Mouse (Mus musculus) kidney, embryonic 14.5 days (tissue): ENCODE data around the gene Nono. TPM values are rescaled to one million over a fixed set of nuclear protein-coding genes. Genes with fewer than 3 reads are reported as not detected.

Experiments used
- ATAC-seq: fragments of 200-750 bp; cut with Nextera tagmentation; 2 replicates; pipeline ENCODE4 v1.8.0; 2017; ENCODE audit warnings: moderate number of reproducible peaks, mild to moderate bottlenecking, moderate TSS enrichment, moderate library complexity; ENCODE audit not compliant: low FRiP score, low TSS enrichment
- H3K27ac ChIP-seq: fragments of 300-500 bp; sonication (generic); 2 replicates; pipeline ENCODE4 v1.5.1; 2014; ENCODE audit warnings: low read depth, mild to moderate bottlenecking, low read length, moderate library complexity, mixed read lengths
- H3K27me3 ChIP-seq: fragments of 300-500 bp; sonication (generic); 2 replicates; pipeline ENCODE4 v1.6.1; 2014; ENCODE audit warnings: mild to moderate bottlenecking, low read length; ENCODE audit not compliant: control insufficient read depth, insufficient read depth
- H3K36me3 ChIP-seq: fragments of 300-500 bp; sonication (generic); 2 replicates; pipeline ENCODE4 v1.6.1; 2014; ENCODE audit warnings: low read length, mixed read lengths; ENCODE audit not compliant: control insufficient read depth, insufficient read depth
- H3K4me1 ChIP-seq: fragments of 300-500 bp; sonication (generic); 2 replicates; pipeline ENCODE4 v1.6.1; 2014; ENCODE audit warnings: low read length, mixed read lengths; ENCODE audit not compliant: control insufficient read depth, insufficient read depth
- H3K4me2 ChIP-seq: fragments of 300-500 bp; sonication (generic); replicated peaks from 2 replicates; pipeline ENCODE4 v1.6.1; 2014; ENCODE audit warnings: low read depth, mild to moderate bottlenecking, low read length
- H3K4me3 ChIP-seq: fragments of 300-500 bp; sonication (generic); 2 replicates; pipeline ENCODE4 v1.5.1; 2014; ENCODE audit warnings: mild to moderate bottlenecking, low read length
- H3K9ac ChIP-seq: fragments of 300-500 bp; sonication (generic); 2 replicates; pipeline ENCODE4 v1.6.1; 2014; ENCODE audit warnings: low read depth, mild to moderate bottlenecking, low read length, moderate library complexity
- H3K9me3 ChIP-seq: fragments of 300-500 bp; sonication (generic); 2 replicates; pipeline ENCODE4 v1.6.1; 2016; ENCODE audit warnings: low read length; ENCODE audit not compliant: control insufficient read depth
- WGBS: fragments of 180-500 bp; shearing (Covaris S2); extraction: QIAGEN DNeasy Blood & Tissue Kit; methylation state at CpG from one replicate; pipeline ENCODE4 v1.1.7; 2014; 5-methylcytosine and 5-hydroxymethylcytosine counted together
- polyA plus RNA-seq: library from polyadenylated mRNA; unstranded; fragments of >200 nt; fragmentation: Nextera tagmentation; extraction: Ambion mirVana; gene quantifications from 2 replicates; pipeline ENCODE4 v1.2.1, GENCODE M21; 2014

The Nono gene
- polyA plus RNA-seq, 1 experiment from 2014 or later = 456 TPM

- no peaks in the 10 kb centered on the region for H3K9me3 ChIP-seq
- peak; percentile 54 for ATAC-seq
- peaks cover 3% of the 10 kb centered on the region; the same call in 1 of the 2 replicates for H3K36me3 ChIP-seq
- H3K4me2 ChIP-seq = peak overlapping the region; percentile 49
- peak overlapping the region; percentile 26; the same call in 1 of the 2 replicates for H3K27ac ChIP-seq
- H3K4me1 ChIP-seq = 0 out of 2 replicates have a peak, but pooled peaks cover 3% of the 10 kb centered on the region
- H3K27me3 ChIP-seq = no peaks in the 10 kb centered on the region
- WGBS = 29% methylated on average over 35 of the region's 36 CpGs
- peak overlapping the region; percentile 58 for H3K4me3 ChIP-seq
- H3K9ac ChIP-seq = peak overlapping the region; percentile 58
Measured at GRCm38 (mm10) chrX:101418946-101419724, 10.0 kb upstream of the Nono start.

GRCm38 (mm10) chrX:101419725-101420699 lies 9.1 kb upstream of the Nono start:
- Histone ChIP-seq H3K27ac (peak overlapping the region; percentile 26; the same call in 1 of the 2 replicates), H3K9me3 (no peaks in the 10 kb centered on the region), H3K36me3 (peaks cover 3% of the 10 kb centered on the region; the same call in 1 of the 2 replicates), H3K4me3 (peak overlapping the region; percentile 58), H3K9ac (peak overlapping the region; percentile 58), H3K27me3 (no peaks in the 10 kb centered on the region), H3K4me2 (peak overlapping the region; percentile 50), H3K4me1 (0 out of 2 replicates have a peak, but pooled peaks cover 3% of the 10 kb centered on the region)
- peak; percentile 96 for ATAC-seq
- WGBS = 22% methylated on average over 53 of the region's 54 CpGs

DNA sequence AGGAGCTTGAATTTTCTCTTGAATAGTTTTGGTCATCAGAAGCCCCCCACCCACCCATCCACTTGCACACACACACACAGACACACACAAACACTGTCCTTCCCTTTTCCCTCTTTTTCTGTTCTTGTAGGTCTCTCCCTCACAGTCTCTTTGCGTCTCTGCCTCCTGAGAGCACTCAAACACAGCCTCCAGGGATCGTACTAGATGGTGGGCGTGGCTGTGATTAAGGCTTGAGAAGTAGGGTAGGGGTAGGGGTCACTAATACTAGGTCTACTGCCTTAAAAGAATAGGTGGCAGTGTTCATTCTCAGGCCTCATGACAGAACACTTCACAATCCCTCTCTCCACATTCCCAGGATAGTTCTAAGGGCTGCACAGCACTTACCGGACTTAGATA lies 8.4 kb upstream of the Nono start, which contains the start of gene Zmym3:
Zmym3 (minus strand) TSS at position 150 of the 396 bp plus-strand sequence.
- Histone ChIP-seq H3K36me3 (no peaks in the 10 kb centered on the region; the same call in 1 of the 2 replicates), H3K4me3 (peak within 1 kb of the TSS; percentile 58), H3K27me3 (no peaks in the 10 kb centered on the region), H3K4me1 (0 out of 2 replicates have a peak, but pooled peaks cover 3% of the 10 kb centered on the region), H3K9ac (peak within 1 kb of the TSS; percentile 58; the same call in 1 of the 2 replicates), H3K9me3 (no peaks in the 10 kb centered on the region), H3K27ac (no peak within 1 kb of the TSS; the same call in 1 of the 2 replicates), H3K4me2 (peak within 1 kb of the TSS; percentile 50)
- no peak for ATAC-seq
- WGBS = 31% methylated on average over 4 of the region's 4 CpGs

- Histone ChIP-seq H3K36me3 (no peaks in the 10 kb centered on the region), H3K4me1 (0 out of 2 replicates have a peak, but pooled peaks cover 3% of the 10 kb centered on the region), H3K27me3 (no peaks in the 10 kb centered on the region), H3K9ac (no peak overlapping the region), H3K4me2 (no peak overlapping the region), H3K27ac (no peak overlapping the region), H3K4me3 (no peak overlapping the region), H3K9me3 (no peaks in the 10 kb centered on the region)
- 82% methylated on average over 2 of the region's 2 CpGs for WGBS
- ATAC-seq = no peak
Measured at GRCm38 (mm10) chrX:101423462-101423861, 5.7 kb upstream of the Nono start.

DNA sequence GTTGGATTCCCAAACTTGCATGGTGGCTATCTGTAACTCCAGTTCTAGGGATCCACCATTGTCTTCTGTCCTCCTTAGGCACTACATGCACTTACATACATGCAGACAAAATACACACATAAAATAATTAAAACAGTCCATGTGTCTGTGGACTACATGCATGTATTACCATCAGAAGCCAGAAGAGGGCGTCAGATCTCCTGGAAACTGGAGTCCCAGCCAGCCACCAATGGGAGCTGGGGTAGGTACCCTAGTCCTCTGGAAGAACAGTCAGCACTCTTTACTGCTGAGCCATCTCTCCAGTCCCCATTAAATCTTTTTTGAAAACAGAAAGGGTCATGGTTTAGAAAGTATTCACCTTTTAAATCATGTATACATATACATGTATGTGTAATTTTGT lies 1.3 kb upstream of the Nono start:
- no peaks in the 10 kb centered on the region for H3K27me3 ChIP-seq
- H3K4me1 ChIP-seq = no peaks in the 10 kb centered on the region
- WGBS = 15% methylated on average over 1 of the region's 1 CpGs
- no peak for ATAC-seq
- no peak overlapping the region for H3K4me3 ChIP-seq
- H3K4me2 ChIP-seq = no peak overlapping the region
- H3K36me3 ChIP-seq = peaks cover 7% of the 10 kb centered on the region; the same call in 1 of the 2 replicates
- no peaks in the 10 kb centered on the region for H3K9me3 ChIP-seq
- no peak overlapping the region for H3K9ac ChIP-seq
- H3K27ac ChIP-seq = no peak overlapping the region

DNA sequence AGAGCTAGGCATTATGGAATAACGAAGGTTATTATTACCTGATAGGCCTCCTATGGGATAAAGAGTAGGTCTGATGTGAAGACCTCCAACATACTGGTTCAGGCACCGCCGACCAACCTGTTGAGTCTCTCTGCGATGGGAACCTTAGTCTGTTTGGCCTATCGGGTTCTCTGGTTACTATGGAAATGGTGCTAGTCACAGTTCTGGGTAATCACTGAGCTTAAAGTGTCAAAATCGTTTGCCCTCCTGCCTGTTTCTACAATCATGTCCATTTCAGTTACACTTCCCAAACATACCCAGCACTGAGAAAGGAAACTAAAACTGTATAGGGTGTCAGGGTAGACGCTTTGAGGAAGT lies 355 bp upstream of the Nono start:
- Histone ChIP-seq H3K9ac (peak overlapping the region; percentile 47; the same call in 1 of the 2 replicates), H3K4me3 (peak overlapping the region; percentile 60), H3K27ac (peak overlapping the region; percentile 93), H3K27me3 (no peaks in the 10 kb centered on the region), H3K36me3 (peaks cover 11% of the 10 kb centered on the region; the same call in 1 of the 2 replicates), H3K4me1 (no peaks in the 10 kb centered on the region), H3K9me3 (no peaks in the 10 kb centered on the region), H3K4me2 (peak overlapping the region; percentile 32)
- no peak for ATAC-seq
- WGBS = 28% methylated on average over 7 of the region's 7 CpGs

DNA sequence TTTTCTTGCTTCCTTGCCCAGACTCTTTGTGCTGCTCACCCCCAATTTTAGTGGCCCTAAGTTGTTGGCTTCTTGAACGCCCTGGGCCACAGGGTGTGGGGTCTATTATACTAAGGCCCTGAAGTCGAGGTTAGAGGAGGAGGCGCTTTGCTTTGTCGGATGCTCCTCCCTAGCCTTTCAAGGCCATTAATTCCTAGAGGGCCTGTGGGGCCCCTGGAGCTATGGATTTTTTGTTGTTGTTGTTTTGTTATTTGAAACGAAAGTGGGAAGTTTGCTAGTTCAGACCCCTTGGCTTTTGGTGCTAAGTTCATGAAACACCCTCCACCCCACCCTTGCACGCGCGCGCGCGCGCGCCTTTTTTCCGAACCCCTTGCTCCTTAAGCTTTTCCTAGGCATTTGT lies 858 bp downstream of the Nono start:
- Histone ChIP-seq H3K4me1 (no peaks in the 10 kb centered on the region), H3K4me2 (peak overlapping the region; percentile 46), H3K27ac (peak overlapping the region; percentile 93), H3K36me3 (peaks cover 15% of the 10 kb centered on the region; the same call in 1 of the 2 replicates), H3K4me3 (peak overlapping the region; percentile 60), H3K27me3 (no peaks in the 10 kb centered on the region), H3K9ac (peak overlapping the region; percentile 87), H3K9me3 (no peaks in the 10 kb centered on the region)
- peak; percentile 55 for ATAC-seq
- 24% methylated on average over 14 of the region's 14 CpGs for WGBS

DNA sequence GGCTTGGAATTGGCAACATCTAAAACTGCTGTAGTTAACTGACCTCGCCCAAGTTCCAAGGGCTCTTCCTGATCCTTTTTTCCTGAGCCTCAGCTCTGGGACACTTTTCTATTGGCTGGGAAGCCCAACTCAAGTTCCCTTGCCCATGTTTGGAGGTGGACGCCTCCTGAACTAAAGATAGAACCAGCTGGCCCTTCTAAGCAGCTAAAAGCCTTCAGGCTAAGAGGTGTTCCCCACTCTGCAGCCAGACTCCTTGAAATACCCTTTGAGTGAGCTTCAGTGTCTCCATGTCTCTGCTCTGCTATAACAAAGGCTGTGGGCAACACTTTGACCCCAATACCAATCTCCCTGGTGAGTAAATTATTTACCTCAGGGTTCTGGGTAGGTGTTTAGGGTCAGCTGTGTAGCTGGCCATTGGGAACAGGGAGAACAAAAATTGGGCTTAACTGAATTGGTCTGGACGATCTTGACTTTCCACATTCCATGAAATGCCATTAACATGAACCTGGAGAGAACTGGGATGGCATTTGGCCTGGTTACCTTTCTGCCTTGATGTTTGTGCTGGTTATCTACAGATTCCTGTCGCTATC lies 19.9 kb downstream of the Nono start, which contains the start of gene Itgb1bp2:
Itgb1bp2 (plus strand) TSS at position 203 of the 590 bp plus-strand sequence.
- no peaks in the 10 kb centered on the region for H3K4me1 ChIP-seq
- H3K36me3 ChIP-seq = peaks cover 54% of the 10 kb centered on the region
- no peak within 1 kb of the TSS for H3K9ac ChIP-seq
- H3K9me3 ChIP-seq = no peaks in the 10 kb centered on the region
- no peaks in the 10 kb centered on the region for H3K27me3 ChIP-seq
- no peak within 1 kb of the TSS for H3K4me3 ChIP-seq
- no peak within 1 kb of the TSS for H3K27ac ChIP-seq
- no peak within 1 kb of the TSS for H3K4me2 ChIP-seq
- 76% methylated on average over 4 of the region's 4 CpGs for WGBS
- no peak for ATAC-seq
